Mouse (Mus musculus) kidney, postnatal 25 days (tissue): Measurements from ENCODE around the gene Rnf2.
"Not testable (repeated sequence)": the region's sequence is repeated elsewhere in the genome, so short reads cannot be mapped to it uniquely, and the experiment has no call there.

Source experiments
- DNase-seq, 2 experiments: peaks; one replicate each; pipeline ENCODE4 v3.0.0; 2021; ENCODE audit warnings: mixed read lengths in 2 of 2

Gene Rnf2

DNA sequence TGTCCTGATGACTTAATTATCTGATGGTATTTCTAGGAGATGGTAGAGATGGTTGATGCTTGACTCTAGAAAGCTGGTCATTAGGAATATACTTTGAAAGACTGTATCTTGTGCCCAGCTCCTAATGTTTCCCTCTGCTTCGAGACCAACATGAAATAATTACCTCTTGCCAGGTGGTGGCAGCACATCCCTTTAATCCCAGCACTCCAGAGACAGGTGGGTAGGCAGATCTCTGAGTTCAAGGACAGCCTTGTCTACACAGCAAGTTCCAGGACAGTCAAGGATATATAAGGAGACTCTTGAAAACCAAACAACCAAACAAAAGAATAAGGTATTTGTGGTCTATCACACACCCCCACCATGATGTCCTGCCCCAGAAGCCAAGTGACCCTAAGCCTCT, 17.2 kb downstream of the Rnf2 start:
- peak in 1 of 2 experiments; percentile 49 for DNase-seq

DNA sequence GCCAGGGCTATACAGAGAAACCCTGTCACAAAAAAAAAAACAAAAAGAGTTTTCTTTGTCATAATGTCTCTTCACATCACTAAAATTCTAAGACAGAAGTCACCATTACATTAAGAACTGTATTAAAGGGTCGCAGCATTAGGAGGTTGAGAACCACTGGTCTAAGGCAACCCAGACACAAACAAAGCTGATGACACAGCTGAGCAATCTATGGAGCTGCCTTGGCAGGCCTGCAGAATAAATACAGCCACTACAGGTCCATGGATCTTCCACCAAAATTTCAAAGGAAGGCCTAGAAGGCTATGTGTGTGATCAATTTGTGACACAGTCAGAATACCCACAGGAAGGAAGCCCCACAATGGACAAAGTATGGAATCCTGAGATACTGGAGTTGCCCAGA, 18.3 kb downstream of the Rnf2 start:
- DNase-seq, result no peak

- DNase-seq, result not testable (repeated sequence)
Observed at GRCm38 (mm10) chr1:151472386-151472785, 28.4 kb downstream of the Rnf2 start.

DNA sequence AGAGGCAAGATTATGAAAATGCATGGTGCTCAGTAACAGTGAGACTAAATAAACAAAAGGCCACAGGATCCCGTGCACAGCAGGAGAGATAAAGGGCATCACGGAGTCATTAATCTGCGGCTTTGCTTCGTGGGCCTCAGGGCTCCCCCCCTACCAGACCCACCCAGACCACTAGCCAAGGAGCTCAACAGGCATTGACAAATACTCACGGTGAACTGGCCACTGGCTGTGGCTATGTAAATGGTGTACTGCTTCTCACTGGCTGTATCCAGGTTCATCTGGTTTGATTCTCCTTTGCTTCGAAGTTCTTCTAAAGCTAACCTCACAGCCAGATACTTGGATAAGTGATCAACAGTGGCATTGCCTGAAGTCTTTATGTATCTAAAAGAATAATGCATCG, 29.3 kb downstream of the Rnf2 start:
- DNase-seq, result no peak

DNA sequence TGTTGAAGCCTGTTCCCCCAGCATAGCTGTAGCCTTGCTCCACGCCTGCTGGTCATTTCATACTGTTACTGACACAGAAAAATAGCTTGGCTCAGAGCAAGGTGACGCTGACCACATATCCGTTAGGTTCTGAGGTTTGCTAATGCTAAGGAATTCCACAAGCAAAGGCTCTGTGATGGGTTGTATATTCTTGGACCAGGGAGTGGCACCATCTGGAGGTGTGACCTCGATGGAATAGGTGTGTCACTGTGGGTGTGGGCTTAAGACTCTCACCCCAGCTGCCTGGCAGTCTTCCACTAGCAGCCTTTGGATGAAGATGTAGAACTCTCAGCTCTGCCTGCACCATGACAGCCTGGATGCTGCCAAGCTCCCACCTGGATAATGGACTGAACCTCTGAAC, 34.2 kb downstream of the Rnf2 start:
- no peak for DNase-seq

DNA sequence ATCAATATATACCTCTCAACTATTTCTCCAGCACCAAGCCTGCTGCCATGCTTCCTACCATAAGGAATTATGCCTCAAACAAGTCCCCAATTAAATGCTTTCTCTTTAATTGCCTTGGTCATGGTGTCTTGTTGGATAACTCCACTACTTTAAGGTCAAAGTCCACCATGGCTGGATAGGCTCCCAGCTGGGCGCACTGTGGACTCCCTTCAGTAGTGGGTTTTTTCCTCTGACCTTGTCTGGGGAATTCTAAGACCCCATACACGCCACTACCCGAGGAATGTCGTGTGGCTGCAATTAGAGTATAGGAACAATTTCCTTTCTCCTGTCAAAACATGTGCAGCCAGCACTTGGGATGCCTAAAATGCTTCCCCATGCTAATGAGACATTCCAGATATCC, 35.8 kb downstream of the Rnf2 start:
- peak; percentile 53 to 62 for DNase-seq

- DNase-seq, result no peak
Observed at GRCm38 (mm10) chr1:151461265-151461664, 39.5 kb downstream of the Rnf2 start.

GRCm38 (mm10) chr1:151457087-151457486, 43.7 kb downstream of the Rnf2 start:
- DNase-seq, result no peak

- DNase-seq, result no peak
Observed at GRCm38 (mm10) chr1:151451946-151452345, 48.8 kb downstream of the Rnf2 start.

- DNase-seq, result no peak
Observed at GRCm38 (mm10) chr1:151450851-151451250, 49.9 kb downstream of the Rnf2 start.

DNA sequence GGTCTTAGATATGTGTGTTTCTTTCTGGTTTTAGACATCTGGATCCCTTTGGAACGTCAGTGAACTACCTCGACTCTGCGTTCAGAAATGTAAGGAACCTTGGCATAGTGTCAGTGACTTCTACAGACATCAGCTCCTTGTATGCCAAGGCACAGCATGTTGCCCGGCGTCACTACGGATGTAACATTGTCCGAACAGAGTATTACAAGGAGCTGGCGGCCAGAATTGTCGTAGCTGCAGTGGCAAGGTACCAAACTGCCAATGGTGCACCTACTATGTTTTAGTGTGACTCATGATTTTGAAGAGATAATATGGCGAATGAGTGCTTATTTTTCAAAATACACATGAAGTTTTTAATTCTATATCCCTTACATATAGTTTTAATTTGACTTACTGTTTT, 50.9 kb downstream of the Rnf2 start:
- DNase-seq, result no peak

- DNase-seq, result no peak
Observed at GRCm38 (mm10) chr1:151435431-151435830, 65.3 kb downstream of the Rnf2 start.

GRCm38 (mm10) chr1:151429316-151429715, 71.4 kb downstream of the Rnf2 start:
- no peak for DNase-seq

- peak; percentile 98 to 99 for DNase-seq
Observed at GRCm38 (mm10) chr1:151428263-151429221, 72.2 kb downstream of the Rnf2 start, which contains the start of the genes Swt1 and Trmt1l. Gene Swt1 (minus strand): TSS chr1:151428455. Gene Trmt1l (plus strand): TSS chr1:151428542.

- no peak for DNase-seq
Observed at GRCm38 (mm10) chr1:151427888-151428262, 72.9 kb downstream of the Rnf2 start.

GRCm38 (mm10) chr1:151426947-151427600, 73.7 kb downstream of the Rnf2 start:
- DNase-seq, result no peak

- DNase-seq, result no peak
Observed at GRCm38 (mm10) chr1:151422178-151422577, 78.6 kb downstream of the Rnf2 start.

GRCm38 (mm10) chr1:151409827-151410226, 90.9 kb downstream of the Rnf2 start:
- DNase-seq, result no peak
